Mouse (Mus musculus): ENCODE data around the gene Prpf4. TPM values are rescaled to one million over a fixed set of nuclear protein-coding genes. Genes with fewer than 3 reads are reported as not detected.

The Prpf4 gene
- polyA plus RNA-seq, 1 experiment from 2014 or later, result 35.7 TPM

DNA sequence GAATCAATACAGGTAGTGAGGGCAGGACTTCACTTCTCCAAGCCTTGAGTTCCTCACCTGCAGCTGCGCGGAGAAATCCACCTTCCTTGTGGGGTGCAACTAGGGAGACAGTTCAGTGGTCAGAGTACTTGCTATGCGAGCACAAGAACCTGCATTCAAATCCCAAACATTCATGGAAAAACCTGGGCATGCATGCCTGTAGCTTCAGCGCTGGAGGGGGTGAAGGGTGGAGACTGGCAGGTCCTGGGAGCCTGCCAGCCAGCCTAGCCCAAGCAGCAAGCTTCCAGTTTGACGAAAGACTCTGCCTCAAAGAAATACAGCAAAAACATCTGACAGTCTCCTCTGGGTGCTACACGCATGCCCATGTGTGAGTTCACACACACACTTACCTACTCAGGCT is 26.5 kb downstream of the Prpf4 start, which contains the start of gene Rnf183:
Rnf183 (minus strand) TSS at position 172 of the 400 bp plus-strand sequence.
- no peaks in the 10 kb centered on the region for H3K27me3 ChIP-seq (ENCODE audit: control insufficient read depth, insufficient read depth, low read length)
- H3K9ac ChIP-seq (ENCODE audit: low read length), result no peak within 1 kb of the TSS
- H3K27ac ChIP-seq (ENCODE audit: low read depth, low read length), result no peak within 1 kb of the TSS
- ATAC-seq (replicated peaks; ENCODE audit: low FRiP score) (no peak), DNase-seq (ENCODE audit: low spot score) (no peak)
- no peak within 1 kb of the TSS for H3K4me3 ChIP-seq (ENCODE audit: low read depth, low read length)
- no peaks in the 10 kb centered on the region for H3K4me1 ChIP-seq (replicated peaks; ENCODE audit: control insufficient read depth, insufficient read depth, low read length)
- H3K4me2 ChIP-seq (ENCODE audit: low read depth, low read length, severe bottlenecking), result no peak within 1 kb of the TSS
- no peaks in the 10 kb centered on the region for H3K36me3 ChIP-seq (ENCODE audit: control insufficient read depth, insufficient read depth, low read length)
- WGBS, result 85% methylated on average over 6 of the region's 6 CpGs
- no peaks in the 10 kb centered on the region for H3K9me3 ChIP-seq (ENCODE audit: control insufficient read depth, low read length)

DNA sequence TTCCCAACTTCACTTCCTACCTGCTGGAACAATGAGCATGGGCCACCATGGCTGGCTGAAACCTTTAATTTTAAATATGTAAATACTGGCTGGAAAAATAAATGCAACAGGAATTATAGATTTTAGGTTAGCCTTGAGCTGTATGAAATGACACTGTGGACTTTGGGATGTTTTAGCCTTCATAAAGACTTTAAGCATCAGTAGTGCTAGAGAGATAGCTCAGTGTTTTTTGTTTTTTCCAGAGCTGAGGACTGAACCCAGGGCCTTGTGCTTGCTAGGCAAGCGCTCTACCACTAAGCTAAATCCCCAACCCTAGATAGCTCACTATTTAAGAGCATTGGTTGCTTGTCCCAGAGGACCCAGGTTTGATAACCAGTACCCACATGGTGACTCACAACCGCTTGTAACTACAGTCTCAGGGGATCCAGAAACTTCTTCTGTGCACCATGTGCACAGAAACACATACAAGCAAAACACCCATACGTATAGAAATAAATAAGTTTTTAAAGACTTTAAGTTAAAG is 28.7 kb downstream of the Prpf4 start:
- Histone ChIP-seq H3K4me3 (ENCODE audit: low read depth, low read length) (no peak overlapping the region), H3K4me2 (ENCODE audit: low read depth, low read length, severe bottlenecking) (no peak overlapping the region), H3K36me3 (ENCODE audit: control insufficient read depth, insufficient read depth, low read length) (no peaks in the 10 kb centered on the region), H3K9me3 (ENCODE audit: control insufficient read depth, low read length) (no peaks in the 10 kb centered on the region), H3K9ac (ENCODE audit: low read length) (no peak overlapping the region), H3K4me1 (replicated peaks; ENCODE audit: control insufficient read depth, insufficient read depth, low read length) (no peaks in the 10 kb centered on the region), H3K27me3 (ENCODE audit: control insufficient read depth, insufficient read depth, low read length) (no peaks in the 10 kb centered on the region), H3K27ac (ENCODE audit: low read depth, low read length) (no peak overlapping the region)
- 85% methylated on average over 3 of the region's 3 CpGs for WGBS
- ATAC-seq (replicated peaks; ENCODE audit: low FRiP score) (no peak), DNase-seq (ENCODE audit: low spot score) (no peak)

DNA sequence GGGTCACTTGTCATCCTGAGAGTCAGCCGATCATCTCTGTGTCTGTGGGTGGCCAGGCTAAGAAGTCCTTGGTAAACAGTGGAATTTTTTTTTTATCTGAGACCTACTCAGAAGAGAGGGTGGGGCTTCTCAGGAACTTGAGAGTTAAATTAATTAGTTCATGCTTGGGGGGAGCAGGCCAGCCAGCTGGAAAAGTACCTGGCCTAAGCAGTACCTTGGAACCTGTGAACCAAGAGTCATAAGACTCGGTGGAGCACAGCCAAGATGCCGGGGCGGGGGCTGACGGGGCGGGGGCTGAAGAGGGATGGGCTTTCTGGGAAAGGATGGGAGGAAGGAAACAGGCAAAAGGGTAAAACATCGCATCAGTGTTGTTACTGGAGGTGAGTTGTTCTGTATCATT is 29.3 kb downstream of the Prpf4 start:
- Histone ChIP-seq H3K27me3 (ENCODE audit: control insufficient read depth, insufficient read depth, low read length) (no peaks in the 10 kb centered on the region), H3K9ac (ENCODE audit: low read length) (no peak overlapping the region), H3K4me1 (replicated peaks; ENCODE audit: control insufficient read depth, insufficient read depth, low read length) (no peaks in the 10 kb centered on the region), H3K9me3 (ENCODE audit: control insufficient read depth, low read length) (no peaks in the 10 kb centered on the region), H3K27ac (ENCODE audit: low read depth, low read length) (no peak overlapping the region), H3K36me3 (ENCODE audit: control insufficient read depth, insufficient read depth, low read length) (no peaks in the 10 kb centered on the region), H3K4me3 (ENCODE audit: low read depth, low read length) (no peak overlapping the region), H3K4me2 (ENCODE audit: low read depth, low read length, severe bottlenecking) (no peak overlapping the region)
- ATAC-seq (replicated peaks; ENCODE audit: low FRiP score), result no peak
- no peak for DNase-seq (ENCODE audit: low spot score)
- 84% methylated on average over 7 of the region's 7 CpGs for WGBS

DNA sequence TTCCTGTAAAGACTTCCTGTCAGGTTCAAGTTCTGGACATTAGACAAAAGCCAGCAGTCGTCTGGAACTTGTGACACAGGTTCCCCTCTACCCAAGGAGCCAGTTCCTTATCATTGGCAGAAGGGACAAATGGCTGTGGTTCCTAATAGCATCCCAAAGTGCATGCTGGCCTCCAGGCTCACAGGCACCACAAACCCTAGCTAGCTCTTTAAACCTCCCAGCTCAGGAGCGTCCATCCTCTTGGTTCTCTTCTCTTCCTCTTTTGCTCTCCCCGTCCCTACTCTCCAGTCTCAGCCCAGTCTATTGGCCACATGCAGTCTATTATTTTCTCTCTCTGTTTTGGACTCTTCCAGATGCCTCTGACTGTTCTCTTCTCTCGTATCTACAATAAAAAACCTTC is 31.2 kb downstream of the Prpf4 start:
- no peaks in the 10 kb centered on the region for H3K27me3 ChIP-seq (ENCODE audit: control insufficient read depth, insufficient read depth, low read length)
- ATAC-seq (replicated peaks; ENCODE audit: low FRiP score), result no peak

DNA sequence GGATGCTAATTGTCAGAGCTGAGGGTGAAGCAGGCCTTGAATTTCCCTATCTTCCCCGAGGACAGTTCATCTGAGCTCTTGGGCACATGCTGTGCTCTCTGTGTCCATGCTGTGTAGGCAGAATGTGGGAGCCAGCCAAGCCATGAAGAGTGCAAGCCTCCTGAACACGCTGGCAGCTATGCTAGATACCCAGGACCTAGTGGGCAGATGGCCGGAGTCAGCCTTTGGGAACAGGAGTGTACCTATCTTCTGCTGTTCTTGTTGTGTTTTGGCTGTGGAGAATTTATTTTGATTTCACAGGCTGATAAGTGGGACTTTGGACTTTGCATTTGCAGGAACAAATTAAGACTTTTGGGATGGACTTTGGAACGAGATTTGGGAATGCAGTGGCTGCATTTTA is 31.9 kb downstream of the Prpf4 start:
- Histone ChIP-seq H3K9me3 (ENCODE audit: control insufficient read depth, low read length) (no peaks in the 10 kb centered on the region), H3K4me3 (ENCODE audit: low read depth, low read length) (no peak overlapping the region), H3K9ac (ENCODE audit: low read length) (no peak overlapping the region), H3K36me3 (ENCODE audit: control insufficient read depth, insufficient read depth, low read length) (no peaks in the 10 kb centered on the region), H3K27ac (ENCODE audit: low read depth, low read length) (no peak overlapping the region), H3K4me1 (replicated peaks; ENCODE audit: control insufficient read depth, insufficient read depth, low read length) (no peaks in the 10 kb centered on the region), H3K4me2 (ENCODE audit: low read depth, low read length, severe bottlenecking) (no peak overlapping the region), H3K27me3 (ENCODE audit: control insufficient read depth, insufficient read depth, low read length) (no peaks in the 10 kb centered on the region)
- DNase-seq (ENCODE audit: low spot score), result no peak
- 77% methylated on average over 4 of the region's 4 CpGs for WGBS
- ATAC-seq (replicated peaks; ENCODE audit: low FRiP score), result no peak

More for the DNA sequence above, 31.2 kb downstream of the Prpf4 start:
- no peaks in the 10 kb centered on the region for H3K36me3 ChIP-seq (ENCODE audit: control insufficient read depth, insufficient read depth, low read length)
- no peaks in the 10 kb centered on the region for H3K4me1 ChIP-seq (replicated peaks; ENCODE audit: control insufficient read depth, insufficient read depth, low read length)
- H3K4me2 ChIP-seq (ENCODE audit: low read depth, low read length, severe bottlenecking), result no peak overlapping the region
- DNase-seq (ENCODE audit: low spot score), result no peak
- H3K9me3 ChIP-seq (ENCODE audit: control insufficient read depth, low read length), result no peaks in the 10 kb centered on the region
- H3K9ac ChIP-seq (ENCODE audit: low read length), result no peak overlapping the region
- 70% methylated on average over 4 of the region's 4 CpGs for WGBS
- H3K4me3 ChIP-seq (ENCODE audit: low read depth, low read length), result no peak overlapping the region
- no peak overlapping the region for H3K27ac ChIP-seq (ENCODE audit: low read depth, low read length)

DNA sequence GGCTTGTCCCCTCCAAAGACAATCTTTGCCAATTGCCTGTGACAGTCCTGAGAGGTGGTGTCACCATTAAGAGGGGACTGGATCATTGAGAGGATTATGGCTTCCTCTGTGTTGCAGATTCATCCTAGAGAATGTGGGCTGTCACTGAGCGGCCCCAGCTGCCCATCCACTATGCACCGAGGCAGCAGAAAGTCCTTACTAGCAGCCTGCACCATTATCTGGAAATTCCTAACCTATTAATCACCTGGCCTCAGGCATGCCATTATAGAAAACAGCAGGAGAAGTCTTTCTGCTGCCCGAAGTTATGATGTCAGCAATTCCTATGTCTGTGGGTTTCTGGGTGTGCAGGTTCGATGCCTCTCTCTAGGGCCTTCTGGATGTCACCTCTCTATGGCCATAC is 32.4 kb downstream of the Prpf4 start:
- Histone ChIP-seq H3K9me3 (ENCODE audit: control insufficient read depth, low read length) (no peaks in the 10 kb centered on the region), H3K27me3 (ENCODE audit: control insufficient read depth, insufficient read depth, low read length) (no peaks in the 10 kb centered on the region), H3K36me3 (ENCODE audit: control insufficient read depth, insufficient read depth, low read length) (no peaks in the 10 kb centered on the region), H3K4me3 (ENCODE audit: low read depth, low read length) (no peak overlapping the region), H3K27ac (ENCODE audit: low read depth, low read length) (no peak overlapping the region), H3K4me1 (replicated peaks; ENCODE audit: control insufficient read depth, insufficient read depth, low read length) (no peaks in the 10 kb centered on the region), H3K9ac (ENCODE audit: low read length) (no peak overlapping the region), H3K4me2 (ENCODE audit: low read depth, low read length, severe bottlenecking) (no peak overlapping the region)
- 80% methylated on average over 4 of the region's 4 CpGs for WGBS
- ATAC-seq (replicated peaks; ENCODE audit: low FRiP score), result no peak
- DNase-seq (ENCODE audit: low spot score), result no peak

DNA sequence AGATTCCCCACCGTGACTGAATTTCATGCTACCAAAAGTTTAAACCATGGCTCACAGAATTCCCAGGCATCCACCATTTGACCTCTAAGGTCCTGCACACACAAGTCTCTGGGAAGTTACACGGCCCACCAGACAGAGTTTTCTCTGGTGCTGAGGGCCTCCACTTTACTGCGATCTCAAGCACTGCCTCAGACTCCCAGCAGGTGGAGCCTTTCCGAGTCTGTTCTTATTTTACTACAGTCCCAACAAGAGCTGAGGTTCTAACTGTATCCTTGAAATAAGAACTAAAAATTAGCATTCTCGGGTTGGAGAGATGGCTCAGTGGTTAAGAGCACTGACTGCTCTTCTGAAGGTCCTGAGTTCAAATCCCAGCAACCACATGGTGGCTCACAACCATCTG is 46.4 kb downstream of the Prpf4 start:
- Histone ChIP-seq H3K4me2 (ENCODE audit: low read depth, low read length, severe bottlenecking) (no peak overlapping the region), H3K27ac (ENCODE audit: low read depth, low read length) (no peak overlapping the region), H3K4me3 (ENCODE audit: low read depth, low read length) (no peak overlapping the region), H3K9ac (ENCODE audit: low read length) (no peak overlapping the region), H3K27me3 (ENCODE audit: control insufficient read depth, insufficient read depth, low read length) (no peaks in the 10 kb centered on the region), H3K4me1 (replicated peaks; ENCODE audit: control insufficient read depth, insufficient read depth, low read length) (no peaks in the 10 kb centered on the region), H3K9me3 (ENCODE audit: control insufficient read depth, low read length) (no peaks in the 10 kb centered on the region), H3K36me3 (ENCODE audit: control insufficient read depth, insufficient read depth, low read length) (no peaks in the 10 kb centered on the region)
- 66% methylated on average over 5 of the region's 5 CpGs for WGBS
- no peak for ATAC-seq (replicated peaks; ENCODE audit: low FRiP score)
- no peak for DNase-seq (ENCODE audit: low spot score)

DNA sequence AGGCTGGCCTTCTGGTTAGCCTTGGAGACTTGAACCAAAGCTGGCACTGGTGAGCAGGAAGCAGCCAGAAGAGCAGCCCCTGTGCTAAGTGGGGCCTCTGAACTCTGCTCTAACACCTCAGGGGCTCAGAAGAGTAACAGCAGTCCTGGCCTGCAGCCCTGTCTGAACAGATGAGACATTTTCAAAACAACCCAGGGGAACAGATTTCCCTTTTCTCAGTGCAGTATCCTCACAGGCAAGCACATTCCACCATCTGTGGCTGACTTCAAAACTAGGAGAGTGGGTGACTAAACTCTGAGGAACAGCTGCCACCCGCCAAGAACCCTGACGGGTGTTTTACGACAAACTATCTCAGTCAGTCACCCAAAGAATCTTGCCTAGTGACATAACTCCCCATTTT is 50.5 kb downstream of the Prpf4 start:
- H3K27ac ChIP-seq (ENCODE audit: low read depth, low read length), result no peak overlapping the region
- H3K4me1 ChIP-seq (replicated peaks; ENCODE audit: control insufficient read depth, insufficient read depth, low read length), result no peaks in the 10 kb centered on the region
- 93% methylated on average over 3 of the region's 3 CpGs for WGBS
- no peaks in the 10 kb centered on the region for H3K9me3 ChIP-seq (ENCODE audit: control insufficient read depth, low read length)
- no peaks in the 10 kb centered on the region; the same call in 1 of the 2 replicates for H3K36me3 ChIP-seq (ENCODE audit: control insufficient read depth, insufficient read depth, low read length)
- no peak overlapping the region for H3K9ac ChIP-seq (ENCODE audit: low read length)
- DNase-seq (ENCODE audit: low spot score) (no peak), ATAC-seq (replicated peaks; ENCODE audit: low FRiP score) (no peak)
- H3K4me2 ChIP-seq (ENCODE audit: low read depth, low read length, severe bottlenecking), result no peak overlapping the region
- no peaks in the 10 kb centered on the region for H3K27me3 ChIP-seq (ENCODE audit: control insufficient read depth, insufficient read depth, low read length)
- H3K4me3 ChIP-seq (ENCODE audit: low read depth, low read length), result no peak overlapping the region

DNA sequence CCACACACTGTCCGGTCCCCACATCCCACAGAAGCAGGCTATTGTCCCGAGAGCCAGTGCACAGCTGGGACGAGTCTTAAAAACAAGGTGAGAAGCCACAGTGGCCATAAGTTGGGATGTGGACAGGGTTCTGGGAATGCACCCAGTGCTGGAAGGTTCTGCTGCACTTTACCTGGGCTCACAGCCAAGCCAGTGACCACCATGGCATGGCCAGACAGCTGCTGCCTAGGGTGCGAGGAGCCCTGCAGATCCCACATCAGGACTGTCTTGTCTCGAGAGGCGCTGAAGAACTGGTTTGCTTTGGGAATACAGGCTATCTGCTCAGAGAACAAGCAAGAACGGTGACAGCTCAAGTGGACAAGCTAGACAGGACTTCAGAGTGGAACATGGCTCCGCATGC is 51.8 kb downstream of the Prpf4 start:
- no peaks in the 10 kb centered on the region for H3K9me3 ChIP-seq (ENCODE audit: control insufficient read depth, low read length)
- H3K4me2 ChIP-seq (ENCODE audit: low read depth, low read length, severe bottlenecking), result no peak overlapping the region
- no peaks in the 10 kb centered on the region; the same call in 1 of the 2 replicates for H3K36me3 ChIP-seq (ENCODE audit: control insufficient read depth, insufficient read depth, low read length)
- H3K4me3 ChIP-seq (ENCODE audit: low read depth, low read length), result no peak overlapping the region
- DNase-seq (ENCODE audit: low spot score) (no peak), ATAC-seq (replicated peaks; ENCODE audit: low FRiP score) (no peak)
- no peak overlapping the region for H3K27ac ChIP-seq (ENCODE audit: low read depth, low read length)
- no peaks in the 10 kb centered on the region for H3K4me1 ChIP-seq (replicated peaks; ENCODE audit: control insufficient read depth, insufficient read depth, low read length)
- WGBS, result 95% methylated on average over 8 of the region's 8 CpGs
- no peaks in the 10 kb centered on the region for H3K27me3 ChIP-seq (ENCODE audit: control insufficient read depth, insufficient read depth, low read length)
- H3K9ac ChIP-seq (ENCODE audit: low read length), result no peak overlapping the region
